Mouse (Mus musculus) kidney, embryonic 16.5 days (tissue): ENCODE measurements around the gene Tex48. TPM values are rescaled to one million over a fixed set of nuclear protein-coding genes. Genes with fewer than 3 reads are reported as not detected.

Experiments
- ATAC-seq: fragments of 200-750 bp; cut with Nextera tagmentation; 2 replicates; pipeline ENCODE4 v1.8.0; 2017; ENCODE audit warnings: moderate TSS enrichment; ENCODE audit not compliant: low FRiP score, low TSS enrichment
- H3K27ac ChIP-seq: fragments of 300-500 bp; sonication (generic); 2 replicates; pipeline ENCODE4 v1.5.1; 2014; ENCODE audit warnings: low read length
- H3K27me3 ChIP-seq: fragments of 300-500 bp; sonication (generic); 2 replicates; pipeline ENCODE4 v1.6.1; 2014; ENCODE audit warnings: low read length, control low read depth, mixed read lengths; ENCODE audit not compliant: insufficient read depth
- H3K36me3 ChIP-seq: fragments of 300-500 bp; sonication (generic); 2 replicates; pipeline ENCODE4 v1.6.1; 2014; ENCODE audit warnings: low read length, control low read depth, mixed read lengths; ENCODE audit not compliant: insufficient read depth
- H3K4me1 ChIP-seq: fragments of 300-500 bp; sonication (generic); 2 replicates; pipeline ENCODE4 v1.6.1; 2014; ENCODE audit warnings: low read length, control low read depth, mixed read lengths; ENCODE audit not compliant: insufficient read depth
- H3K4me2 ChIP-seq: fragments of 300-500 bp; sonication (generic); replicated peaks from 2 replicates; pipeline ENCODE4 v1.6.1; 2014; ENCODE audit warnings: low read depth, low read length
- H3K4me3 ChIP-seq: fragments of 300-500 bp; sonication (generic); 2 replicates; pipeline ENCODE4 v1.5.1; 2014; ENCODE audit warnings: mild to moderate bottlenecking, low read length
- H3K9ac ChIP-seq: fragments of 300-500 bp; sonication (generic); replicated peaks from 2 replicates; pipeline ENCODE4 v1.6.1; 2014; ENCODE audit warnings: low read length
- H3K9me3 ChIP-seq: fragments of 300-500 bp; sonication (generic); 2 replicates; pipeline ENCODE4 v1.6.1; 2016; ENCODE audit warnings: low read length, control low read depth
- WGBS: fragments of 180-500 bp; shearing (Covaris S2); extraction: QIAGEN DNeasy Blood & Tissue Kit; methylation state at CpG from one replicate; pipeline ENCODE4 v1.1.7; 2014; 5-methylcytosine and 5-hydroxymethylcytosine counted together
- polyA plus RNA-seq: library from polyadenylated mRNA; unstranded; fragments of >200 nt; fragmentation: Nextera tagmentation; extraction: Ambion mirVana; gene quantifications from 2 replicates; pipeline ENCODE4 v1.2.1, GENCODE M21; 2015

Gene Tex48
- polyA plus RNA-seq, 1 experiment from 2014 or later, result not detected

DNA sequence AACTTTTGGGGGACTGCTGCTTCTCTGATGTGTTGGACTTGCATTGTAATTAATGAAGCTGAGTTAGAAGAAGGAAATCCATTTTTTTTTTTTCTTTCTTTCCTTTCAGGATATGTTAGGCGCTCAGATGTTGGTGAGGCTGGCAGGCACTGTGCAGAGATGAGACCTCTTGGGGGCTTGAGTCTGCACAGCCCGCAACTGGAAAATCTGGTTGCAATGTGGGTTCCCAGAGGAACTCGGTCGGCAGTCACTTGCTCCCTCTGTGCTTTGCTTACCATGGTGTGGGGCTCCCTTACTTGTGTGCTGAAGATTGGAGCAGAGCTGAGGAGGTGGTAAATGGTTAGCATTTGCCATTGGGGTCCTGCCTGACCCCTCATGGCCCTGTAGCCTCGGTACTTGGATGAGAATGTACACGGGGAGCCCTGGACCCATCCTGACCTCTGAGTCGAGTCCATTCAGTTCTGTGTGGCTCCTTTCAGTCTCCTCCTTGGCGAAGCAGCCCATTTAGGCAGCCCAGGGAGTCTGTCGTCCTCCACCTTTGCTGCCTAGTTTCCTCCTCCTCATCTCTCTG, 63.0 kb downstream of the Tex48 start:
- Histone ChIP-seq H3K4me2 (peak overlapping the region; percentile 88), H3K36me3 (peaks cover 7% of the 10 kb centered on the region), H3K27ac (peak overlapping the region; percentile 70; the same call in 1 of the 2 replicates), H3K27me3 (no peaks in the 10 kb centered on the region), H3K9me3 (no peaks in the 10 kb centered on the region), H3K4me1 (peaks cover 40% of the 10 kb centered on the region), H3K4me3 (peak overlapping the region; percentile 68), H3K9ac (peak overlapping the region; percentile 82)
- ATAC-seq, result peak; percentile 12; the same call in 1 of the 2 replicates
- 35% methylated on average over 9 of the region's 9 CpGs for WGBS

DNA sequence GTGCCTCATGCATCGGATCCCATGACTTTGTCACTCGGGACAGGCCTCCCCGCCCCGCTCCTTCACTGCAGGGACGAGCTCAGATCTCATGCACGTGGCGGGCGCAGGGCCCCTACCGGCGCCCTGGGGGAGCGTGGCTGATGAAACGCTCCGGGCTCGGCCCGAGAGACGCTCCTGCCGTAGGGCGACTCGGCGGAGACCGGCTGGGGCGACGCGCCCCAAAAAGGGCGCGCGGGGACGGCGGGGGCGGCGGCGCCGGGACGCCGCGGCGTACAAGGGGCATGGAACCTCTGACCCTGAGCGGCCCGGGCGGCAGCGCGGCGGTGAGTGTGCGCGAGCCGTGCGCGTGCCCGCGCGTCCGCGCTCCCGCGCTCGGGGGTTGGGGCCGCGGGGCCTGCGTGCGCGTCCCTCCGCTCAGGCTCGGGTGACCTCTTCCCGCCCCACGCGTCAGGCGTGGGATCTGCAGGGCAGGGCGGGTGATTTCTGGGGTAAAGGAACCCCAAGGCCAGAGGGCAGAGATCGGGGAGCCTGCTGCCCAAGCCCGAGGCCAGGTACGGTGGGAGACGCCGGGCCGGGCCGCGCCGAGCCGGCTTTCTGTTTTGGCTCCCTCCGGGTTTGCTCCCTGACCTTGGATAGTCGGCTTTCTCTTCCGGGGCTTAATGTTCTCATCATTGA, 63.7 kb downstream of the Tex48 start, which contains the start of gene Tmem268:
Tmem268 (plus strand) TSS at position 375 of the 675 bp plus-strand sequence.
- peak; percentile 66 for ATAC-seq
- no peaks in the 10 kb centered on the region for H3K27me3 ChIP-seq
- H3K4me1 ChIP-seq, result peaks cover 40% of the 10 kb centered on the region
- H3K9ac ChIP-seq, result peak within 1 kb of the TSS; percentile 82
- H3K9me3 ChIP-seq, result no peaks in the 10 kb centered on the region
- H3K4me2 ChIP-seq, result peak within 1 kb of the TSS; percentile 88
- peaks cover 10% of the 10 kb centered on the region for H3K36me3 ChIP-seq
- peak within 1 kb of the TSS; percentile 68 for H3K4me3 ChIP-seq
- under 1% methylated on average over 65 of the region's 81 CpGs for WGBS
- H3K27ac ChIP-seq, result peak within 1 kb of the TSS; percentile 70

DNA sequence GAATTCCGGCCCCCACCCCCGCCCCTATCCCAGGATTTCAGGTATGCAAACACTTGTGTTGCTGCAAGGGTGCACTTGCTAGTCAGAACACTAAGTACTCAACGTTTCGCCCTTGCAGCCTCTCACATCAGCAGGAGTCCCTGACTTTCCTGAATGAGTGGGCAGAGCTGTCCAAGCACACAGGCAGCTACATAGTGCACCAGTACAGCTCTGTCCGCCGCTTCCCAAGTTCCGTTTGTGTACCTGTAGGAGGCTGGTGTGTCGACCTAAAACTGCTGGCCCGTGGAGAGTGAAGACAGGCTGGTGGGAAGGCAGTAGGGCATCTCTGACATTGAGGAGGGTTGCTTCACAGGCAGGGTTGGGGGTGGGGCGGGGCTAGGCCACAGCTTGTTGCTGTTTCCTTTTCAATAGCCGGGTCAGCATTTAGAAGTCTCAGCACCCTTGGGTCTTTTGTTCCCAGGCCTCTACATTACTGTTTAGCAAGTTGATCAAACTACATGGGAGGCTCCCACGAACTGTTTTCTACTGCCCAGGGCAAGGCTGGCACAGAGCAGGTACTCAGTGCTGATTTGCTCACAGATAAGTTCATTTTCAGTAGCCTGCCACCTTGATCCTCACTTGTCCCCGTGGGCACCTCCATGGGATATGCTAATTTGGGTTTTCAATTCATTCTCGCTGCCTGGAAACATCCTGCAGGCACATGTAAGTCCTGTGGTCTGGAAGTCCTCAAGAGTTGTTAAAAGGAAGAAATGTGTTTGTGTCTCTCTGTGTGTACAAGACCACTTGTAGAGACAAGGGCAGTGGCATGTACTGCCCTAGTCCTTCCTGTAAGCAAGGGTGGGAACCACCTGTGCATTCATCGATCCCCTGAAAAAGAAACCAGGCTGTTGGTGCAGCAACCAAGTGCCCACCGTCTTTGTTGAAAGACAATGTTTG, 64.8 kb downstream of the Tex48 start:
- Histone ChIP-seq H3K27me3 (no peaks in the 10 kb centered on the region), H3K4me2 (peak overlapping the region; percentile 88; the same call in 1 of the 2 replicates), H3K36me3 (peaks cover 17% of the 10 kb centered on the region), H3K4me1 (peaks cover 40% of the 10 kb centered on the region), H3K9me3 (no peaks in the 10 kb centered on the region), H3K9ac (peak overlapping the region; percentile 82), H3K27ac (peak overlapping the region; percentile 54), H3K4me3 (no peak overlapping the region)
- 31% methylated on average over 16 of the region's 16 CpGs for WGBS
- peak; percentile 53 for ATAC-seq

Other genes with a start within 250 kb of the Tex48 start
- 7.1 and 9.4 TPM in 2 replicates for gene Akna, start 219.1 kb downstream of the Tex48 start, polyA plus RNA-seq
- 4.8 and 5.6 TPM in 2 replicates for gene Whrn, start 126.4 kb downstream of the Tex48 start, polyA plus RNA-seq
- gene Atp6v1g1, start 77.7 kb downstream of the Tex48 start, polyA plus RNA-seq, result 305 and 320 TPM in 2 replicates
- gene Tmem268, start 63.6 kb downstream of the Tex48 start, polyA plus RNA-seq, result 6.6 TPM in 2 replicates
- not detected in 2 replicates for gene Gm11213, start 17.2 kb downstream of the Tex48 start, polyA plus RNA-seq
- not detected in 2 replicates for gene Gm11214, start 41.0 kb upstream of the Tex48 start, polyA plus RNA-seq
- 1.3 TPM in 2 replicates for gene Tnfsf15, start 122.7 kb upstream of the Tex48 start, polyA plus RNA-seq
- 0.07 TPM in 1 of 2 replicates, not detected in the other for gene Tnfsf8, start 238.9 kb upstream of the Tex48 start, polyA plus RNA-seq